Mouse (Mus musculus) midbrain, embryonic 10.5 days (tissue): ENCODE data around the gene Mrpl52. TPM values are rescaled to one million over a fixed set of nuclear protein-coding genes. Genes with fewer than 3 reads are reported as not detected.
A peak's percentile ranks its signal among the peaks of the same experiment; 100 is the strongest.

ENCODE experiments used
- DNase-seq: peaks from one replicate; pipeline ENCODE4 v3.0.0-alpha.2; 2017; ENCODE audit warnings: low spot score
- H3K27ac ChIP-seq: fragments of 300-500 bp; sonication (generic); replicated peaks from 2 replicates; pipeline ENCODE4 v1.5.1; 2016; ENCODE audit warnings: mild to moderate bottlenecking
- H3K27me3 ChIP-seq: fragments of 300-500 bp; sonication (generic); 2 replicates; pipeline ENCODE4 v1.6.1; 2016; ENCODE audit warnings: low read depth, mild to moderate bottlenecking; ENCODE audit not compliant: poor library complexity, severe bottlenecking
- H3K36me3 ChIP-seq: fragments of 300-500 bp; sonication (generic); 2 replicates; pipeline ENCODE4 v1.6.1; 2016; ENCODE audit warnings: mild to moderate bottlenecking, moderate library complexity
- H3K4me1 ChIP-seq: fragments of 300-500 bp; sonication (generic); 2 replicates; pipeline ENCODE4 v1.6.1; 2016
- H3K4me3 ChIP-seq: fragments of 300-500 bp; sonication (generic); 2 replicates; pipeline ENCODE4 v1.5.1; 2016; ENCODE audit warnings: mild to moderate bottlenecking, moderate library complexity
- H3K9me3 ChIP-seq: fragments of 300-500 bp; sonication (generic); replicated peaks from 2 replicates; pipeline ENCODE4 v1.6.1; 2016; ENCODE audit warnings: mild to moderate bottlenecking
- WGBS: fragments of 180-500 bp; shearing (Covaris S2); methylation state at CpG from one replicate; pipeline ENCODE4 v1.1.7; 2016; 5-methylcytosine and 5-hydroxymethylcytosine counted together
- polyA plus RNA-seq: library from polyadenylated mRNA; unstranded; fragments of >200 nt; fragmentation: Nextera tagmentation; extraction: Ambion mirVana; gene quantifications from 2 replicates; pipeline ENCODE4 v1.2.1, GENCODE M21; 2016

The Mrpl52 gene
- polyA plus RNA-seq, 1 experiment from 2014 or later, result 211 TPM

GRCm38 (mm10) chr14:54396685-54397084 lies 30.0 kb upstream of the Mrpl52 start:
- H3K9me3 ChIP-seq, result no peaks in the 10 kb centered on the region
- no peaks in the 10 kb centered on the region for H3K4me1 ChIP-seq
- no peak overlapping the region for H3K4me3 ChIP-seq
- WGBS, result 88% methylated on average over 7 of the region's 7 CpGs
- H3K27me3 ChIP-seq, result no peaks in the 10 kb centered on the region
- no peak overlapping the region for H3K27ac ChIP-seq
- DNase-seq, result no peak
- H3K36me3 ChIP-seq, result no peaks in the 10 kb centered on the region

GRCm38 (mm10) chr14:54397872-54398527 lies 28.7 kb upstream of the Mrpl52 start:
- no peaks in the 10 kb centered on the region for H3K27me3 ChIP-seq
- 83% methylated on average over 7 of the region's 7 CpGs for WGBS
- no peaks in the 10 kb centered on the region for H3K9me3 ChIP-seq
- no peak overlapping the region for H3K27ac ChIP-seq
- H3K4me3 ChIP-seq, result no peak overlapping the region
- no peaks in the 10 kb centered on the region for H3K36me3 ChIP-seq
- H3K4me1 ChIP-seq, result no peaks in the 10 kb centered on the region
- no peak for DNase-seq

GRCm38 (mm10) chr14:54398528-54398916 lies 28.2 kb upstream of the Mrpl52 start:
- Histone ChIP-seq H3K27me3 (no peaks in the 10 kb centered on the region), H3K27ac (no peak overlapping the region), H3K9me3 (no peaks in the 10 kb centered on the region), H3K36me3 (no peaks in the 10 kb centered on the region), H3K4me1 (no peaks in the 10 kb centered on the region), H3K4me3 (no peak overlapping the region)
- no peak for DNase-seq
- WGBS, result 83% methylated on average over 7 of the region's 7 CpGs

- no peaks in the 10 kb centered on the region for H3K4me1 ChIP-seq
- no peak for DNase-seq
- WGBS, result 58% methylated on average over 8 of the region's 8 CpGs
- H3K27ac ChIP-seq, result no peak overlapping the region
- H3K9me3 ChIP-seq, result no peaks in the 10 kb centered on the region
- H3K27me3 ChIP-seq, result no peaks in the 10 kb centered on the region
- H3K4me3 ChIP-seq, result no peak overlapping the region
- H3K36me3 ChIP-seq, result no peaks in the 10 kb centered on the region
Observed at GRCm38 (mm10) chr14:54398921-54399382, 27.8 kb upstream of the Mrpl52 start.

- H3K36me3 ChIP-seq, result no peaks in the 10 kb centered on the region
- 86% methylated on average over 3 of the region's 3 CpGs for WGBS
- H3K27me3 ChIP-seq, result no peaks in the 10 kb centered on the region
- no peak overlapping the region for H3K27ac ChIP-seq
- H3K4me1 ChIP-seq, result no peaks in the 10 kb centered on the region
- no peaks in the 10 kb centered on the region for H3K9me3 ChIP-seq
- H3K4me3 ChIP-seq, result no peak overlapping the region
- DNase-seq, result no peak
Observed at GRCm38 (mm10) chr14:54401723-54402122, 25.0 kb upstream of the Mrpl52 start.

- DNase-seq, result no peak
- H3K4me1 ChIP-seq, result peaks cover 16% of the 10 kb centered on the region
- no peaks in the 10 kb centered on the region for H3K36me3 ChIP-seq
- H3K4me3 ChIP-seq, result no peak overlapping the region
- H3K9me3 ChIP-seq, result no peaks in the 10 kb centered on the region
- H3K27ac ChIP-seq, result no peak overlapping the region
- H3K27me3 ChIP-seq, result peaks cover 17% of the 10 kb centered on the region
- WGBS, result 83% methylated on average over 25 of the region's 25 CpGs
Observed at GRCm38 (mm10) chr14:54408336-54409056, 18.2 kb upstream of the Mrpl52 start.

GRCm38 (mm10) chr14:54409057-54409645 lies 17.6 kb upstream of the Mrpl52 start:
- WGBS, result 84% methylated on average over 7 of the region's 7 CpGs
- DNase-seq, result no peak

GRCm38 (mm10) chr14:54409980-54410810 lies 16.5 kb upstream of the Mrpl52 start:
- Histone ChIP-seq H3K4me3 (no peak overlapping the region), H3K4me1 (peaks cover 27% of the 10 kb centered on the region), H3K36me3 (no peaks in the 10 kb centered on the region), H3K9me3 (no peaks in the 10 kb centered on the region), H3K27me3 (peaks cover 34% of the 10 kb centered on the region), H3K27ac (peak overlapping the region; percentile 53)
- DNase-seq, result no peak
- WGBS, result 45% methylated on average over 17 of the region's 17 CpGs

More at GRCm38 (mm10) chr14:54409057-54409645, 17.6 kb upstream of the Mrpl52 start:
- H3K4me3 ChIP-seq, result no peak overlapping the region
- H3K36me3 ChIP-seq, result no peaks in the 10 kb centered on the region
- H3K9me3 ChIP-seq, result no peaks in the 10 kb centered on the region
- peaks cover 22% of the 10 kb centered on the region for H3K4me1 ChIP-seq
- H3K27me3 ChIP-seq, result peaks cover 23% of the 10 kb centered on the region
- H3K27ac ChIP-seq, result no peak overlapping the region

GRCm38 (mm10) chr14:54412000-54412576 lies 14.6 kb upstream of the Mrpl52 start:
- H3K27ac ChIP-seq, result no peak overlapping the region
- peaks cover 51% of the 10 kb centered on the region for H3K27me3 ChIP-seq
- no peaks in the 10 kb centered on the region for H3K36me3 ChIP-seq
- no peak overlapping the region for H3K4me3 ChIP-seq
- WGBS, result 31% methylated on average over 9 of the region's 9 CpGs
- peaks cover 36% of the 10 kb centered on the region for H3K4me1 ChIP-seq
- no peaks in the 10 kb centered on the region for H3K9me3 ChIP-seq
- DNase-seq, result no peak

GRCm38 (mm10) chr14:54412629-54413170 lies 14.0 kb upstream of the Mrpl52 start:
- H3K27ac ChIP-seq, result no peak overlapping the region
- peaks cover 57% of the 10 kb centered on the region for H3K27me3 ChIP-seq
- DNase-seq, result peak; percentile 53

GRCm38 (mm10) chr14:54413877-54414700 lies 12.6 kb upstream of the Mrpl52 start:
- 7% methylated on average over 18 of the region's 18 CpGs for WGBS

More at GRCm38 (mm10) chr14:54412629-54413170, 14.0 kb upstream of the Mrpl52 start:
- Histone ChIP-seq H3K36me3 (no peaks in the 10 kb centered on the region), H3K9me3 (no peaks in the 10 kb centered on the region), H3K4me1 (peaks cover 42% of the 10 kb centered on the region), H3K4me3 (no peak overlapping the region)
- 36% methylated on average over 2 of the region's 2 CpGs for WGBS

More at GRCm38 (mm10) chr14:54413877-54414700, 12.6 kb upstream of the Mrpl52 start:
- Histone ChIP-seq H3K27me3 (peaks cover 61% of the 10 kb centered on the region), H3K4me3 (peak overlapping the region; percentile 7), H3K27ac (0 out of 2 replicates have a peak overlapping the region, but pooled peaks have one; percentile 14), H3K36me3 (no peaks in the 10 kb centered on the region), H3K4me1 (peaks cover 44% of the 10 kb centered on the region), H3K9me3 (no peaks in the 10 kb centered on the region)
- DNase-seq, result peak; percentile 34
